Mouse (Mus musculus): ENCODE measurements around the gene Kif2a. TPM values are rescaled to one million over a fixed set of nuclear protein-coding genes. Genes with fewer than 3 reads are reported as not detected.
"Not testable (repeated sequence)": the region's sequence is repeated elsewhere in the genome, so short reads cannot be mapped to it uniquely, and the experiment has no call there.

Kif2a gene
- total RNA-seq, 1 experiment from 2014 or later, result 45.9 TPM

DNA sequence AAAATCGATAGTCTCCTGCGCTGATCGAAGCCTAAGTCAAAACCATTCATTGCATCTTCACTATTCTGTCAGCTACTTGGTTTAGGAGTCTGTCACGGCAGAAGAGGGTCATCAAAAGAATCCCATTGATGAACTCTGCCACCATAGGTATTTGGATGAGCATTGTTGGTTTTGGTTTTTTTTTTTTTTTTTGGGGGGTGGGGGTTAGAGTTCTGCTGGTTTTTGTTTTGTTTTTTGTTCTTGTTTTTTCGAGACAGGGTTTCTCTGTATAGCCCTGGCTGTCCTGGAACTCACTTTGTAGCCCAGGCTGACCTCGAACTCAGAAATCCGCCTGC is 84.8 kb downstream of the Kif2a start:
- ATAC-seq (replicated peaks; ENCODE audit: low read depth, poor library complexity, severe bottlenecking), result no peak

DNA sequence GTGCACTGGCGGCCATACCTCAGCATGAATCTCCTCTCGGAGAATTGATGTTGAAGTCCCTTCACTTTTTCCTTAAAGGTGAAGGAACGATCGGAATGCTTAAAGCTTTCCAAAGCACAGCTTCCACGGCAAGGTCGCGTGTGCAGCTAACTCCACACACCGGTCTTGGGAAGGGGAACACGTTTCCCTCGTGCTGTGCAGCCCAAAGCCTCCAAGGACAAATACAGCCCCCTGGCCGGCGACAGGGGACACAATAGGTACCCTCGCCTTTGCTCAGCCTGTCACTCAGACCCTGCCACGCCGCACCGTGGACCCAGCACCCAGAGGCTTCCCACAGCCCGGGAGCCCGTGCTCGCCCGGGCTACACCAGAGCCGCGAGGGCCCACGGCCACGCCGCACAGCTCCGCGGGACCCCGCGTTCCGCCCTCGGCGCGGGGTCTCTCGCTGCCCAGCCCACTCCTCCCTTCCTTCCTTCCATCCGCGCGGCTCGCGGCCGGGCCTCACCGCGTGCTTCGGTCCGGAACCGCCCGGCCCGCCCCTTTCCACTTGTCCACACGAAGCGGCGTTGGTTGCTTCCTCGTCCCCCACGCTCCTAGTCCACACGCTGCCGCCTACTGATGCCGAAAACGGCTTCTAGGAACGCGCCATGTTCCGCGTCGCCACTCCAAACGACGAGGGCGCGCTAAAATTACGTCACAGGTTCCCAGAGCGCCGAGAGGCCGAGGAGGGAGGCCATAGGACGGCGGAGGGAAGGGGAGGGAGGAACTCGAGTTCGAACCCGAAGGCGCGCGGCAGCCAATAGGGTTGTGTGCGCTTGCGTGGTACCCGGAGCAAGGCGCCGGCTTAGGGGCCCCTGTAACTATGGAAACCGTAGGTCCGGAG is 85.4 kb downstream of the Kif2a start, which contains the start of gene Ipo11:
Gene Ipo11 (minus strand): TSS at position 703 of the 882 bp plus-strand sequence.
- peak; percentile 96 for ATAC-seq (replicated peaks; ENCODE audit: low read depth, poor library complexity, severe bottlenecking)

- no peak for ATAC-seq (replicated peaks; ENCODE audit: low read depth, poor library complexity, severe bottlenecking)
Measured at GRCm38 (mm10) chr13:106935871-106936255, 86.1 kb downstream of the Kif2a start.

DNA sequence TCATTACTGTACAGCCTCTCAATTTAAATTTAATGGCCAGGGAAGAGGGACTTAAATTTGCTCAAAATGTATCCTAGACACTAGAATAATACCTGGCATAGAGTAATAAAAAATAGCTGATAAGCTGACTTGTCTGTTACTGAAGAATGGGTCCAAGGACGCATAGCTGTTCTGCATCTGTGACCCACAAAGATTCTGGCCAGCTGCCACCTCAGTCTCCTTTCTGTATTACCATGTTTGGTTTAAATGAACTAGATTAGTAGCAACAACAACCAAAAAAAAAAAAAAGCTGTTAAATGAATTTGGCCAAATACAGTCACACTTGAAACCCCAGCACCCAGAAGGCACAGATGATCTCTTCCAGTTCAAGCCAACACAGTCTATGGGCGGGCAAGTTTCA is 92.7 kb downstream of the Kif2a start:
- no peak for ATAC-seq (replicated peaks; ENCODE audit: low read depth, poor library complexity, severe bottlenecking)

DNA sequence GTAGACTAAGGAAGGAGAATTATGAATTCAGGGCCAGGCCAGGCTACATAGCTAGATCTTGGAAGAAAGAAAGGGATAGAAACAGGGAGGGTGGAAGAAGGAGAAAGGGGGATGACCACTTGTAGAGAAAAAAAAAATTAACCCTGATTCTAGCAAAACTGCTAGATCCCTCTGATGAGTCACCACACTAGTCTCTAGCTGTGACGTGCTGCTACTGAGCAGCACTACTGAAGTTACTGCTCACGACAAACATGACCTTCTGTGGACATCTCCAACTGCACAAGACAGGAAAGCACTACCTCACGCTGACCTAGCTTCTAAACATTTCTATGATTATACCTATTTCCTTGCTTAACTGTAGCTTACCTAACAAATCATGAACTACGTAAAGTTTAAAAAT is 93.6 kb downstream of the Kif2a start:
- ATAC-seq (replicated peaks; ENCODE audit: low read depth, poor library complexity, severe bottlenecking), result no peak

DNA sequence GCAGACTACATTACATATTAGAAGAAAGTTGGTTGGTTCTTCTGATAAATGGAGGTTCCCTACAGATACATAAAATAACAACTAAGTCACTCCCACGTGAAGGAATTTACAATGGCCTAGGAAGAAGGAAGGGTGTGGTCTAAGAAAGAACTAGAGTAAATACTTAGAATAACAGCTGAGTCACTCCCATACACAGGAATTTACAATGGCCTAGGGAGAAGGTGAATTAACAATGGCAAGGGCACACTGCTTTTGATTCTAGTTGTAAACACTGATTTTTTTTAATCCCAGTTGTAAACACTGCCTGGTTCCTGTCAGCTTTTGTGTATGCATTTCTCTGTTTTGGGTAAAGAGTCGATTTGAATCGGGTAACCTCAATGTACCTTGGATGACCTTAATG is 96.0 kb downstream of the Kif2a start:
- not testable (repeated sequence) for ATAC-seq (replicated peaks; ENCODE audit: low read depth, poor library complexity, severe bottlenecking)

- peak; percentile 72 for ATAC-seq (replicated peaks; ENCODE audit: low read depth, poor library complexity, severe bottlenecking)
Measured at GRCm38 (mm10) chr13:106918322-106919050, 103.4 kb downstream of the Kif2a start.

DNA sequence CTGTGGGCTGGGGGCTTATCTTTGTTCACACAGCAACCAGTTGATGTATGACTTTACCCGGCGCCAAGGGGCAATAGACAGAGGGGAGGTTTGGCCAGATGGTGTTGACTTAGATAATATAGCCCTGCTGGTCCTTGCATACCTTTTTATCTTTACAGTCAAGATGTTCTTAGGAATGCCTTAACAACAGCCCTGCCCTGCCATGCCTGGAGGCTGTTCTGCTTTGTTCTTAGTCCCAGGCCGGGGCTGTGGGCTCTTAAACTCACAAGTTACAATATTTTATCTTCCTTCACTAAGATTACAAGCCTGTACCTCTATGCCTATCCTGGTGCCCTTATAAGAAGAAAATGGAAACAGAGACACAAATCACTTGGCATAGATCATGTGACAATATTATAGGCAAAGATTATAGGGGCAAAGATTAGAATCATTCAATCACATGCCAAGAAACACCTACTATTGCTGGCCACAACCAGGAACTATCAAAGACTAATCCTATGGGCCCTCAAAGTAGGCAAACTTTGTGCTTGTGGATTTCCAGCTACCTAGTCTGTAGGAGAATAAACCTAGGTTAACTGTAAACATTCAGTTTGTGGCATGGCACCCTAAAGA is 108.7 kb downstream of the Kif2a start:
- ATAC-seq (replicated peaks; ENCODE audit: low read depth, poor library complexity, severe bottlenecking), result no peak

- ATAC-seq (replicated peaks; ENCODE audit: low read depth, poor library complexity, severe bottlenecking), result no peak
Measured at GRCm38 (mm10) chr13:106910096-106910495, 111.8 kb downstream of the Kif2a start.

Other genes with a start within 250 kb of the Kif2a start
- 71.1 and 74.4 TPM in 2 replicates for gene Ipo11, start 85.2 kb downstream of the Kif2a start, total RNA-seq (2017)
- 35.1 and 39.2 TPM in 2 replicates for gene Dimt1, start 75.0 kb downstream of the Kif2a start, total RNA-seq (2017)

Data from common myeloid progenitor, adult 5-6 weeks (primary cell).